Mouse (Mus musculus) limb, embryonic 10.5 days (tissue): ENCODE data around the gene Arl3. TPM values are rescaled to one million over a fixed set of nuclear protein-coding genes. Genes with fewer than 3 reads are reported as not detected.
A peak's percentile ranks its signal among the peaks of the same experiment; 100 is the strongest.

Experiments
- DNase-seq: peaks from one replicate; pipeline ENCODE4 v3.0.0-alpha.2; 2017; ENCODE audit warnings: low spot score
- H3K27ac ChIP-seq: fragments of 300-500 bp; sonication (generic); 2 replicates; pipeline ENCODE4 v1.5.1; 2016; ENCODE audit warnings: mild to moderate bottlenecking
- H3K27me3 ChIP-seq: fragments of 300-500 bp; sonication (generic); 2 replicates; pipeline ENCODE4 v1.6.1; 2016; ENCODE audit warnings: low read depth, mild to moderate bottlenecking; ENCODE audit not compliant: poor library complexity, severe bottlenecking
- H3K36me3 ChIP-seq: fragments of 300-500 bp; sonication (generic); 2 replicates; pipeline ENCODE4 v1.6.1; 2016; ENCODE audit warnings: mild to moderate bottlenecking, moderate library complexity
- H3K4me1 ChIP-seq: fragments of 300-500 bp; sonication (generic); 2 replicates; pipeline ENCODE4 v1.6.1; 2016
- H3K4me3 ChIP-seq: fragments of 300-500 bp; sonication (generic); 2 replicates; pipeline ENCODE4 v1.5.1; 2016; ENCODE audit warnings: mild to moderate bottlenecking, moderate library complexity
- H3K9me3 ChIP-seq: fragments of 300-500 bp; sonication (generic); replicated peaks from 2 replicates; pipeline ENCODE4 v1.6.1; 2016; ENCODE audit warnings: mild to moderate bottlenecking
- WGBS: fragments of 180-500 bp; shearing (Covaris S2); methylation state at CpG from one replicate; pipeline ENCODE4 v1.1.7; 2016; 5-methylcytosine and 5-hydroxymethylcytosine counted together
- polyA plus RNA-seq: library from polyadenylated mRNA; unstranded; fragments of >200 nt; fragmentation: Nextera tagmentation; extraction: Ambion mirVana; gene quantifications from 2 replicates; pipeline ENCODE4 v1.2.1, GENCODE M21; 2016

The Arl3 gene
- 164 and 173 TPM in 2 replicates for polyA plus RNA-seq

DNA sequence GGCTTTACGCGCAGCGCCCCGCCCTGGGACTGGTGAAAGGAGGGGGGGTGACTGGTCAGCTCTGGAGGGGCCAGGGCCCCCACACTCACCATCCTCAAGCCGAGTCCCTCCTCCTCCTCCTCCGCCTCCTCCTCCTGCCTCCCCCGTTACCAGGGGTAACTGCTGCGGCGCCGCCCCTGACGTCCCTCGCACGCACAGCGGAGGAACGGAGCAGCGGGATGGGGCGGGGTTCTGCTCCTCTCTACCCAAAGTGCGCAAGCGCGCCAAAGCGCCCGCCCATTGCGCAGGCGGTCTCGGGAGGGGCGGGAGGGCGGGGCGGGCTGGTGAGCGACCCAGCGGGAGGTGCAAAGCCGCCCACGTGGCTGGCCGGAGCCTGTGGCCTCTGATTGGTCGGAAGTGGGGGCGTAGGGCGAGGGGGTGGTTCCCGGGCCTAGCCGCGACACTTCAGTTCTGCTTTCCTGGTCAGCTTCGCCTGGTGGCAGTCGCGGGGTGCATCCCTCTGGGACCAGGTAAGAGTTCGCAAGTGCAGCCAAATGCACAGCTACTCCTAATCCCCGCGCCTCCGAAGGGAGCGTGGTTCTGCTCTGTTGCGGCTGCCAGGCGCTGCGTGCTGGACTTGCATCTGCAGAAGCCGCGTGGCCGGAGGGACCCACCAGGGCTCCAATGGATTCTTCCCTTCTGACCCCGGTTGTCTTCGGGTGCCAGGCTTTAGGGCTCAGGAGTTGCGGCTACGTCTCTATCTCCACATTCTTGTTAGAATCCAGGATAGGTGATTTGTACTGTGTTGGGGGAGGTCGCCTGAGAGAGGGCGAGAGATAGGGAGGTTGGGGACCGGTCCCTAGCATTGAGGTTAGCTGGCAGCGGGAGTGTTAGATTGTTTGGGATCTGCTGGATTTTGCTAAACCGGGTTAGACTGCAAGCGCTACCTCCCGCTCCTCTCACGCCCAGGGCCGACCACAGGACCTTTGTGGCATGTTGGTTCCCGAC lies at the start of gene Arl3, which contains the start of gene Sfxn2:
Gene Arl3, minus strand, starts transcription at position 248 of the 987 bp plus-strand sequence.
Gene Sfxn2, plus strand, starts transcription at position 415 of the 987 bp plus-strand sequence.
- under 1% methylated on average over 67 of the region's 67 CpGs for WGBS
- H3K36me3 ChIP-seq, result 0 out of 2 replicates have a peak, but pooled peaks cover under 1% of the 10 kb centered on the region

GRCm38 (mm10) chr19:46622659-46623193 lies 49.7 kb upstream of the Arl3 start:
- H3K4me1 ChIP-seq, result peaks cover 60% of the 10 kb centered on the region
- peak overlapping the region; percentile 83 for H3K27ac ChIP-seq
- WGBS, result 47% methylated on average over 12 of the region's 12 CpGs
- no peaks in the 10 kb centered on the region for H3K27me3 ChIP-seq
- no peaks in the 10 kb centered on the region for H3K9me3 ChIP-seq
- no peak for DNase-seq
- H3K4me3 ChIP-seq, result peak overlapping the region; percentile 46
- peaks cover 45% of the 10 kb centered on the region for H3K36me3 ChIP-seq

More for the DNA sequence above, at the start of gene Arl3, which contains the start of gene Sfxn2:
- Histone ChIP-seq H3K4me3 (peak within 1 kb of the TSS; percentile 82), H3K27ac (peak within 1 kb of the TSS; percentile 89), H3K27me3 (no peaks in the 10 kb centered on the region), H3K4me1 (peaks cover 36% of the 10 kb centered on the region; the same call in 1 of the 2 replicates), H3K9me3 (no peaks in the 10 kb centered on the region)
- DNase-seq, result peak; percentile 98

GRCm38 (mm10) chr19:46621236-46622183 lies 48.5 kb upstream of the Arl3 start:
- WGBS, result 75% methylated on average over 19 of the region's 19 CpGs
- Histone ChIP-seq H3K9me3 (no peaks in the 10 kb centered on the region), H3K27ac (peak overlapping the region; percentile 83), H3K36me3 (peaks cover 36% of the 10 kb centered on the region), H3K27me3 (no peaks in the 10 kb centered on the region), H3K4me1 (peaks cover 60% of the 10 kb centered on the region), H3K4me3 (no peak overlapping the region)
- DNase-seq, result no peak

- Histone ChIP-seq H3K9me3 (no peaks in the 10 kb centered on the region), H3K27me3 (no peaks in the 10 kb centered on the region), H3K4me3 (no peak overlapping the region), H3K4me1 (peaks cover 59% of the 10 kb centered on the region), H3K36me3 (peaks cover 33% of the 10 kb centered on the region), H3K27ac (0 out of 2 replicates have a peak overlapping the region, but pooled peaks have one; percentile 9)
- 85% methylated on average over 14 of the region's 14 CpGs for WGBS
- no peak for DNase-seq
These were observed 47.2 kb upstream of the Arl3 start for GRCm38 (mm10) chr19:46620016-46620808.

DNA sequence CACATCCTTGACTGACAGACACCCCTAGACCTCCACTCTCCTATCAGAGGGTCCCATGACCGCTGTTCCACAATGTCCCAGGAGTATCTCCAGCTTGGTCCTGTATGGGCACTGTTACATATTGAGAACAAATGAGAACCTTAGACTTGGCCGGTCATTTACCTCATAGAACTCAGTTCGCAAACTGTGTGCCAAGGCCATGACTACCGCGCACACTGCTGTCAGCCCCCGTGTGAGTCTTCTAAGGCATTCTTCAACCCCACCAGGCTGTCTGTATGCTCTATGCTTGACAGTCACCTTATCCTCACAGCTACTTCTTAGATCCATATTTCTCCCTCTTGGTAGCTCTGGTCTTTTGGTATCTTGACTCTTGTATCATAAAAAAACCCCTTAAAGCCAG lies 46.5 kb upstream of the Arl3 start:
- no peak overlapping the region for H3K4me3 ChIP-seq
- peaks cover 52% of the 10 kb centered on the region for H3K4me1 ChIP-seq
- H3K9me3 ChIP-seq, result no peaks in the 10 kb centered on the region
- no peak for DNase-seq
- no peak overlapping the region for H3K27ac ChIP-seq
- H3K36me3 ChIP-seq, result peaks cover 31% of the 10 kb centered on the region
- no peaks in the 10 kb centered on the region for H3K27me3 ChIP-seq
- 95% methylated on average over 6 of the region's 6 CpGs for WGBS

GRCm38 (mm10) chr19:46619001-46619400 lies 46.0 kb upstream of the Arl3 start:
- Histone ChIP-seq H3K36me3 (peaks cover 36% of the 10 kb centered on the region), H3K27me3 (no peaks in the 10 kb centered on the region), H3K4me1 (peaks cover 47% of the 10 kb centered on the region), H3K27ac (no peak overlapping the region), H3K9me3 (no peaks in the 10 kb centered on the region), H3K4me3 (no peak overlapping the region)
- WGBS, result 84% methylated on average over 19 of the region's 19 CpGs
- DNase-seq, result no peak

DNA sequence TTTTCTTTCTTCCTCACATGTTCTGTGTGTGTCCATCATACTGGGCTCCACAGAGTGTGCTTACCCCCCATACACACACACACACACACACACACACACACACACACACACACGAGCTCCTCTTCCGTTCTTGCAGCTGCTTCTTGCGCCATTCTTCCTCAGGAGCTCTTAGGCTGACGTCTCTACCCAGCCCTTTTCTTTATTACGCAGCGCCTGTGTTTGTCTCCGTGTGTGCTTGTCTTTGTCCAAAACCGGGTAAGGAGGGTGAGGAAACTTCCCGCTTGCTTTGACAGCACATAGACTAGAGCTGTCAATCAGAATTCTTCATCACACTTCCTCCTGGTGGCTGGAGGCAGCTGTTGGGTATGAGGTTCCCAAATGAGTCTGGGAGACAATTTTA lies 45.3 kb upstream of the Arl3 start:
- no peak for DNase-seq
- H3K36me3 ChIP-seq, result peaks cover 43% of the 10 kb centered on the region
- H3K4me1 ChIP-seq, result peaks cover 40% of the 10 kb centered on the region
- no peaks in the 10 kb centered on the region for H3K27me3 ChIP-seq
- no peaks in the 10 kb centered on the region for H3K9me3 ChIP-seq
- H3K4me3 ChIP-seq, result no peak overlapping the region
- H3K27ac ChIP-seq, result no peak overlapping the region
- 90% methylated on average over 9 of the region's 9 CpGs for WGBS

DNA sequence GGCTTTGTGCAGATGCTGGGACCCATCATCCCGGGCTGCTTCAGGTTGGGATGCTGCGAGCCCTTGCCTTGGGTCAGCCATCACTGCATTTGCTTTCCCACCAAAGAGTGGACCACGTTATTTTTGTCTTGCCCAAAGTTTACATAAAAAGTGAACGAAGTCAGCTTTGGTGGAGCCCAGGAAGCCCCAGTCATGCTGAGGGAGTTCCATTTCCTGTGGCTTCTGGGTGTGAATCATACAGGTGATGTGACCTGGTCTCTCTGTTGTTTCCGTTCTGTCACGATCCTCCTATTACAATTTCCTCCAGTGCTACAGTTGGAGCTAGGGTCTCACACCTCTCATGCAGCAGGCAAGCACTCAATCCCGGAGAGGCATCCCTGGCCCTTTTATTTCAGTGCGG lies 44.4 kb upstream of the Arl3 start:
- Histone ChIP-seq H3K9me3 (no peaks in the 10 kb centered on the region), H3K4me3 (no peak overlapping the region), H3K4me1 (peaks cover 30% of the 10 kb centered on the region), H3K27ac (no peak overlapping the region), H3K36me3 (peaks cover 47% of the 10 kb centered on the region), H3K27me3 (no peaks in the 10 kb centered on the region)
- DNase-seq, result no peak
- 91% methylated on average over 8 of the region's 8 CpGs for WGBS

DNA sequence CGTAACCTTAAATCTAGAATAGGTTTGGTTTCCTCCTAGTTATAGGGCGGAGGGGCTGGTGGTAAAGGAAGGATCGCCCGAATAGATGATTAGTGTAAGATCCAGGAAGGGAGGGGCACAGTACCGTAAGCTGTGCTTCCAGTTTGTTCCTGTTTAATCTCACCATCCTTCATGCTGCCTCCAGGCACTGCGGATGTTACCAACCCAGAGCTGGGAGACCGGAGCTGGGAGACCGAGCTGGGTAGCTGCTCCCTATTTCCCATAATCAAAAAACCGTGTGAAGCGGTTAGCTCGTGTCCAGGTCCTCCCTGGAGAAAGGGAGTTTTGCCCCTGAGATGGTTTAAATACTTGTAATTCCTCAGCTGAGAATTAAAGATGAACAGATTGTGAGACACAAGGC lies 43.4 kb upstream of the Arl3 start:
- Histone ChIP-seq H3K36me3 (peaks cover 50% of the 10 kb centered on the region), H3K4me3 (no peak overlapping the region), H3K4me1 (peaks cover 21% of the 10 kb centered on the region), H3K27me3 (no peaks in the 10 kb centered on the region), H3K27ac (no peak overlapping the region), H3K9me3 (no peaks in the 10 kb centered on the region)
- no peak for DNase-seq
- 81% methylated on average over 11 of the region's 11 CpGs for WGBS

DNA sequence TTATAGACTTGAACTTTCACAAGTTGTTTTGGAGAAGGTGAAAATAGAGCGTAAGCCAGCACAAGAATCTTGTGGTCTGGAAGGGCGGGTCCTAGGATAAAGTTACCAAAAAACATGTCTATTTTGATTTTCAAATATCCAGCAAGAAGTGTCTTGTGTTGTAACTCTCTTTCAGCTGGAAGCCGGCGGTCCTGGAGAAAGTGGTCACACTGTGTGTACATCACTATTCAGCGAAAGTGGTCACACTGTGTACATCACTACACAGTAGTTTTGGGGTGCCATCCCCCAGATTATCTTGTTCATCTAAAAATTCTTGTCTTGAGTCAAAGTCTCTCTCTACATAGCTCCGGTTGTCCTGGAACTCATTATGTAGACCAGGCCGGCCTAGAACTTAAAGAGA lies 35.2 kb upstream of the Arl3 start:
- Histone ChIP-seq H3K9me3 (no peaks in the 10 kb centered on the region), H3K4me3 (no peak overlapping the region), H3K4me1 (peaks cover 9% of the 10 kb centered on the region; the same call in 1 of the 2 replicates), H3K27ac (no peak overlapping the region), H3K27me3 (no peaks in the 10 kb centered on the region), H3K36me3 (peaks cover 74% of the 10 kb centered on the region)
- WGBS, result 97% methylated on average over 7 of the region's 7 CpGs
- DNase-seq, result no peak

DNA sequence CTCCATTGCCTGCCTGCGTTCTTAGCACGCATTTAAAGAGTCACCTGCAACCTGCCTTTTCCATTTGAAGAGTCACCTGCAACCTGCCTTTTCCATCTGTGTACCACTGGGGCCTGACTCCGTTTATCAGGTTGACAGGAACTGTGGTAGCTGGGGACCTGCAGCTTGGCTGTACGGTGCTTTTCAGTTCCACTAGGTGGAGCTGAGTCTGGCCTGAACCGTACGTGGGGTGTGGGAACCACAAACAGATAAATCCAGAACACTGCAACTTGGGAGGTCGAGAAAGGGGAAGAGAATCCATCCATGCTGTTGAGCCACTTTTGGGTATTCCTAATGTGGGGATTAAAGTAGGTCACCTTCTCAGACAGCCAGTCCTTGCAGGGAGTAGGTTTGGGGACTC lies 34.4 kb upstream of the Arl3 start:
- no peak for DNase-seq
- Histone ChIP-seq H3K4me3 (no peak overlapping the region), H3K4me1 (peaks cover 9% of the 10 kb centered on the region; the same call in 1 of the 2 replicates), H3K36me3 (peaks cover 78% of the 10 kb centered on the region), H3K27me3 (no peaks in the 10 kb centered on the region), H3K9me3 (no peaks in the 10 kb centered on the region), H3K27ac (no peak overlapping the region)
- WGBS, result 73% methylated on average over 7 of the region's 7 CpGs
